Mouse (Mus musculus) kidney, adult 2 months (tissue): ENCODE data around the gene Copg2.

Source experiments
- CTCF ChIP-seq: fragments of 200-500 bp; conservative IDR thresholded peaks from 2 replicates; pipeline ENCODE4 v1.5.1; 2011; ENCODE audit warnings: low read depth, mild to moderate bottlenecking, control low read depth, low read length, moderate library complexity, mixed read lengths; ENCODE audit not compliant: insufficient read depth, insufficient read length
- POLR2A ChIP-seq: fragments of 200-500 bp; IDR thresholded peaks from one replicate; pipeline ENCODE4 v1.6.1; 2011; ENCODE audit warnings: low read depth, low read length, control low read depth

DNA sequence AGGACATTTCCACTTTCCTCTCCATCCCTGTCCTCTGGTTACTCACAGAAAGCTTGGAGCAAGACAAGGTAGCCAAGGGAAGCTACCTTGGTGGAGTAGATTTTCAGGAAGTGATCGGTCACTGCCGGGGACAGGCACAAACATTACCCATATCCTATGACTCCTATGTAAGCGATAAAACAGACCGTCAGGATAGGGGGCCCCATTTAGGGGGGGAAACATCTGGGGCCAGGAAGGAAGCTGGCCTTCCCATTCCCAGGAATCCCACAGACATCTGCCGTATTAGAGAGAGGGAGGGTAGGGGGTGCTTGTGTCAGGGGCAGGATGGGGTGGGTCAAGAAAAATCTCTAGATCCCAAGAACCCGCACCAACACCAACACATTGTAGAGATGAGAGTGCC lies 196.4 kb downstream of the Copg2 start:
- TF ChIP-seq CTCF (no peak), POLR2A (no peak)
